Mouse (Mus musculus) lung, postnatal 0 days (tissue): ENCODE measurements around the gene Slc6a6. TPM values are rescaled to one million over a fixed set of nuclear protein-coding genes. Genes with fewer than 3 reads are reported as not detected.

ENCODE experiments used
- ATAC-seq: fragments of 200-750 bp; cut with Nextera tagmentation; 2 replicates; pipeline ENCODE4 v1.8.0; 2017; ENCODE audit warnings: moderate library complexity
- DNase-seq: peaks from one replicate; pipeline ENCODE4 v3.0.0-alpha.2; 2016; ENCODE audit warnings: low spot score
- H3K27ac ChIP-seq: fragments of 300-500 bp; sonication (generic); 2 replicates; pipeline ENCODE4 v1.5.1; 2014; ENCODE audit warnings: antibody characterized with exemption, mild to moderate bottlenecking, low read length, mixed read lengths
- H3K27me3 ChIP-seq: fragments of 300-500 bp; sonication (generic); replicated peaks from 2 replicates; pipeline ENCODE4 v1.6.1; 2014; ENCODE audit warnings: low read length, mixed read lengths; ENCODE audit not compliant: insufficient read depth
- H3K36me3 ChIP-seq: fragments of 300-500 bp; sonication (generic); 2 replicates; pipeline ENCODE4 v1.6.1; 2014; ENCODE audit warnings: low read length, mixed read lengths; ENCODE audit not compliant: insufficient read depth
- H3K4me1 ChIP-seq: fragments of 300-500 bp; sonication (generic); 2 replicates; pipeline ENCODE4 v1.6.1; 2014; ENCODE audit warnings: antibody characterized with exemption, low read depth, low read length, mixed read lengths; ENCODE audit not compliant: insufficient read depth
- H3K4me2 ChIP-seq: fragments of 300-500 bp; sonication (generic); replicated peaks from 2 replicates; pipeline ENCODE4 v1.6.1; 2014; ENCODE audit warnings: low read depth, mild to moderate bottlenecking, low read length, moderate library complexity, mixed read lengths
- H3K4me3 ChIP-seq: fragments of 300-500 bp; sonication (generic); 2 replicates; pipeline ENCODE4 v1.5.1; 2014; ENCODE audit warnings: low read depth, low read length
- H3K9ac ChIP-seq: fragments of 300-500 bp; sonication (generic); replicated peaks from 2 replicates; pipeline ENCODE4 v1.6.1; 2014; ENCODE audit warnings: low read depth, mild to moderate bottlenecking
- H3K9me3 ChIP-seq: fragments of 300-500 bp; sonication (generic); 2 replicates; pipeline ENCODE4 v1.6.1; 2016; ENCODE audit warnings: low read length, mixed read lengths
- CTCF ChIP-seq: IDR thresholded peaks from 2 replicates; pipeline ENCODE4 v1.5.1; 2016; ENCODE audit warnings: antibody characterized with exemption, mild to moderate bottlenecking
- EP300 ChIP-seq: IDR thresholded peaks from 2 replicates; pipeline ENCODE4 v1.6.1; 2016; ENCODE audit warnings: antibody characterized with exemption, mild to moderate bottlenecking, control low read depth
- WGBS: fragments of 180-500 bp; shearing (Covaris S2); extraction: QIAGEN DNeasy Blood & Tissue Kit; methylation state at CpG from one replicate; pipeline ENCODE4 v1.1.7; 2014; 5-methylcytosine and 5-hydroxymethylcytosine counted together
- polyA plus RNA-seq: library from polyadenylated mRNA; unstranded; fragments of >200 nt; fragmentation: Nextera tagmentation; extraction: Ambion mirVana; gene quantifications from 2 replicates; pipeline ENCODE4 v1.2.1, GENCODE M21; 2015

The Slc6a6 gene
- polyA plus RNA-seq, 1 experiment from 2014 or later, result 92.6 TPM

DNA sequence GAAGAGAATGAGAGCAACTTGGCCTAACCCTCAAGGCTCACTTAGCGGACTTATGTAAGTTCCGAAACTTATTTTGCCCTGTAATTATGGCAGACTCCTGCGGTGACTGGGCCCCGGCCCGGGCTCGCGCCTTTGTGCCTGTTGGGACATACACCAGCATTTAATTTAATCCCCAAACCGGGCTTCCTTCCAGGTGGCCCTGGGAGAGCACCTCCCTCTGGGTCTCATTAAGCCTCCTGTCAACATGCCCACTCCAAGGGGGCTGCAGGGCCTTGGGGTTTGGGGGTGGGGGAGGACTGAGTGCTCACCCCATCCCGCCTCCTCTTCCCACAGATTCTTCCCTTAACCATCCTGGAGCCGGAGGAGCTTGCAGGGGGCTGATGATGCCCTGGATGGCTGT lies 37.8 kb upstream of the Slc6a6 start:
- Histone ChIP-seq H3K27ac (no peak overlapping the region), H3K4me2 (no peak overlapping the region), H3K36me3 (no peaks in the 10 kb centered on the region), H3K9ac (no peak overlapping the region), H3K9me3 (no peaks in the 10 kb centered on the region), H3K4me1 (no peaks in the 10 kb centered on the region), H3K4me3 (no peak overlapping the region), H3K27me3 (no peaks in the 10 kb centered on the region)
- DNase-seq (no peak), ATAC-seq (no peak)
- TF ChIP-seq EP300 (no peak), CTCF (no peak)
- 77% methylated on average over 10 of the region's 10 CpGs for WGBS

GRCm38 (mm10) chr6:91646822-91647221 lies 37.0 kb upstream of the Slc6a6 start:
- TF ChIP-seq CTCF (no peak), EP300 (no peak)
- WGBS, result 74% methylated on average over 4 of the region's 4 CpGs
- H3K27ac ChIP-seq, result no peak overlapping the region
- no peaks in the 10 kb centered on the region for H3K36me3 ChIP-seq
- H3K4me1 ChIP-seq, result no peaks in the 10 kb centered on the region
- DNase-seq (no peak), ATAC-seq (no peak)
- no peaks in the 10 kb centered on the region for H3K27me3 ChIP-seq
- no peak overlapping the region for H3K4me2 ChIP-seq
- H3K4me3 ChIP-seq, result no peak overlapping the region
- H3K9me3 ChIP-seq, result no peaks in the 10 kb centered on the region
- no peak overlapping the region for H3K9ac ChIP-seq

GRCm38 (mm10) chr6:91647385-91647791 lies 36.5 kb upstream of the Slc6a6 start:
- Histone ChIP-seq H3K4me2 (no peak overlapping the region), H3K27me3 (no peaks in the 10 kb centered on the region), H3K9me3 (no peaks in the 10 kb centered on the region), H3K9ac (no peak overlapping the region), H3K4me3 (no peak overlapping the region), H3K4me1 (no peaks in the 10 kb centered on the region), H3K36me3 (no peaks in the 10 kb centered on the region), H3K27ac (no peak overlapping the region)
- DNase-seq (no peak), ATAC-seq (no peak)
- 54% methylated on average over 9 of the region's 9 CpGs for WGBS
- no peak for TF ChIP-seq CTCF
- no peak for TF ChIP-seq EP300

DNA sequence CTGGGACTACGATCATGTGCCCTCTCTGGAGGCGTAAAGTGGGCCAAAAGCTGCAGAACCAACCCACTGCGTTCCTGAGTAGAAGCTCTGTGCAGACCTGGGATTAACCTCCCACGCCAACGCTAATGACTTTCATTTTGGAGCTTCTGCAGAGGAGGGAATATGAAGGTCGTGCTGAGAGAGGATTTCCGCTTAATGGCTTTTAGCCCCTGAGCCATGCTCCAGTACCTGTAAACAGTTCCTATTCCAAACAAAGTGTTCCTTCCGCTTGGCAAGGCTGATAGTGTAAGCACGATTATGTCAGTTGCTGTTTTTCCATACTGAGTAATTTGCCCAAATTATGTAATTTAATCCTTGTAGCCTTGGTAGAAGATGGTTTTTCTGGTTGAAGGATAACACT lies 33.6 kb upstream of the Slc6a6 start:
- Histone ChIP-seq H3K36me3 (no peaks in the 10 kb centered on the region), H3K4me1 (no peaks in the 10 kb centered on the region), H3K27ac (no peak overlapping the region), H3K9ac (no peak overlapping the region), H3K4me2 (no peak overlapping the region), H3K4me3 (no peak overlapping the region), H3K9me3 (no peaks in the 10 kb centered on the region), H3K27me3 (no peaks in the 10 kb centered on the region)
- whole genome bisulfite sequencing, result 53% methylated on average over 9 of the region's 9 CpGs
- ATAC-seq (peak; percentile 54), DNase-seq (peak; percentile 35)
- TF ChIP-seq EP300, result peak; percentile 69
- no peak for TF ChIP-seq CTCF

GRCm38 (mm10) chr6:91652296-91652695 lies 31.6 kb upstream of the Slc6a6 start:
- 61% methylated on average over 3 of the region's 3 CpGs for WGBS
- ATAC-seq (no peak), DNase-seq (no peak)
- no peak overlapping the region for H3K27ac ChIP-seq
- H3K4me2 ChIP-seq, result no peak overlapping the region
- no peaks in the 10 kb centered on the region for H3K9me3 ChIP-seq
- no peak for TF ChIP-seq EP300
- no peak for TF ChIP-seq CTCF
- H3K9ac ChIP-seq, result no peak overlapping the region
- no peak overlapping the region for H3K4me3 ChIP-seq
- H3K4me1 ChIP-seq, result no peaks in the 10 kb centered on the region
- no peaks in the 10 kb centered on the region for H3K36me3 ChIP-seq
- no peaks in the 10 kb centered on the region for H3K27me3 ChIP-seq

- DNase-seq, result no peak
- ATAC-seq, result no peak
- Histone ChIP-seq H3K27ac (no peak overlapping the region), H3K4me2 (no peak overlapping the region), H3K27me3 (no peaks in the 10 kb centered on the region), H3K9me3 (no peaks in the 10 kb centered on the region), H3K4me3 (no peak overlapping the region), H3K4me1 (no peaks in the 10 kb centered on the region), H3K9ac (no peak overlapping the region), H3K36me3 (no peaks in the 10 kb centered on the region)
- TF ChIP-seq CTCF (no peak), EP300 (no peak)
- 50% methylated on average over 3 of the region's 3 CpGs for WGBS
Observed at GRCm38 (mm10) chr6:91655244-91655643, 28.6 kb upstream of the Slc6a6 start.

DNA sequence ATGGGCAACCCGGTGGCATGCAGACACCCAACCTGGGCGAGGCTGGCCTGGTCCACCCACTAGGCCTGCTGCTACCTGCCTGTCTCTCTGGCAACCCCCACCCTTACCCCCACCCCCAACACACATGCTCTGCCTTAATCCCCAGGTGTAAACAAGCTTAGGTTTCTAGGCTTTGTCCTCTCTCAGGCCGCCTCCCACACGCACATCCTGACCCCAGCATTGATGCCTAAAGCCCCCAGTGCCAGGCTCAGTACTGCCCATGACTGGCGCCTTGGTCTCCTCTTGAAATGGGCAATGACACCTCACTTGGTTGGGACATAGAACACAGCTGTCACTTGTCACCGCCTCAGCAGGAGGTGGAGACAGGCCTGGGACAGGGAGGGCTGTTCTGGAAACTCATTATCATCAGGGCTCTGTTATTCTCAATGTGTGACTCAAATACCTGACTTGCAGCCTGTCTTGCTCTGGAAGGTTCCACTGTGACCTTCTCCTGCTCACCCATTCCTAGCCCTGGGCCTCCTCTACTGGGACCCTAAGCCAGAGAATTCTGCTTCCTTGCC lies 27.9 kb upstream of the Slc6a6 start:
- ATAC-seq (peak; percentile 35; the same call in 1 of the 2 replicates), DNase-seq (peak; percentile 27)
- H3K36me3 ChIP-seq, result no peaks in the 10 kb centered on the region
- no peaks in the 10 kb centered on the region for H3K9me3 ChIP-seq
- H3K27me3 ChIP-seq, result no peaks in the 10 kb centered on the region
- TF ChIP-seq CTCF (no peak), EP300 (no peak)
- H3K9ac ChIP-seq, result no peak overlapping the region
- H3K4me2 ChIP-seq, result no peak overlapping the region
- 66% methylated on average over 5 of the region's 6 CpGs for WGBS
- H3K4me3 ChIP-seq, result no peak overlapping the region
- no peaks in the 10 kb centered on the region for H3K4me1 ChIP-seq
- H3K27ac ChIP-seq, result no peak overlapping the region
